Mouse (Mus musculus): Measurements from ENCODE around the gene Ccna2.

- TF ChIP-seq CTCF (IDR thresholded peaks at IDR 0.05; ENCODE audit: borderline replicate concordance, extremely low read depth, insufficient read depth, insufficient read length) (no peak), POLR2A (IDR thresholded peaks at IDR 0.05; ENCODE audit: borderline replicate concordance, extremely low read depth, insufficient read depth, insufficient read length, poor library complexity, severe bottlenecking) (no peak)
Observed at GRCm38 (mm10) chr3:36551851-36552384, 20.0 kb downstream of the Ccna2 start.

Data from brain, embryonic 14.5 days (tissue).